Mouse (Mus musculus) C2C12 (cell line): ENCODE results near the gene Fgf10.

ENCODE experiments used
- CTCF ChIP-seq: IDR thresholded peaks from one replicate; pipeline ENCODE4 v1.5.1; 2011; ENCODE audit not compliant: control insufficient read depth, insufficient read depth, insufficient read length
- FOSL1 ChIP-seq: IDR thresholded peaks from one replicate; pipeline ENCODE4 v1.8.0; 2011; ENCODE audit warnings: mild to moderate bottlenecking, low read length; ENCODE audit not compliant: poor library complexity, insufficient read depth, severe bottlenecking
- MAX ChIP-seq: IDR thresholded peaks from one replicate; pipeline ENCODE4 v1.6.1; 2011; ENCODE audit warnings: mild to moderate bottlenecking, control low read depth
- MYOG ChIP-seq: IDR thresholded peaks from one replicate; pipeline ENCODE4 v1.6.1; 2011; ENCODE audit not compliant: control insufficient read depth, insufficient read length; ENCODE audit errors: extremely low read depth
- USF1 ChIP-seq: IDR thresholded peaks from one replicate; pipeline ENCODE4 v1.6.1; 2011; ENCODE audit warnings: low read depth, mild to moderate bottlenecking, control low read depth, moderate library complexity

GRCm38 (mm10) chr13:118772188-118772587, 102.6 kb downstream of the Fgf10 start:
- TF ChIP-seq CTCF (no peak), FOSL1 (no peak), MAX (no peak), USF1 (no peak), MYOG (no peak)
